Mouse (Mus musculus): Measurements from ENCODE around the gene Cxadr. TPM values are rescaled to one million over a fixed set of nuclear protein-coding genes. Genes with fewer than 3 reads are reported as not detected.

Cxadr gene
- polyA plus RNA-seq, 1 experiment, result 1.8 TPM

DNA sequence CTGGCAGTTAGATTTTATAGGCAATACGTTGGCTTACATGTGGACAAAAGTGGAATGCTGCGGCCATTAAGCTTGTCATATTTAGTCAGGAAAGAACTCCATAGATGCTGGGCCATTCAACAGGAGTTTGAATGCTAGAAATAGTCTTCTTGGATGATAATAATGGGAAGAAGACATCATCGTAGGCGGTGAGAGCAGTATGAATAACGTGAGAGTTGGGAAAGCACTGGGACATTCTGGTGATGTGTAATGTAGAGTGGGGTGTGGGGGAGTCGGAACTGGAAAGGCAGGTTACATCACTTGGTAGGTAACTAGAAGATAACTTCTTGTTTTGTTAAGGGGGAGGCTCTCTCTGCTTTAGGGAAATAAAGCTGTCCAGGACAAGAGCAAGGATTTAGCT lies 106.6 kb downstream of the Cxadr start:
- WGBS, result 85% methylated on average over 6 of the region's 6 CpGs
- Histone ChIP-seq H3K4me1 (ENCODE audit: control insufficient read depth, insufficient read depth, low read length) (no peaks in the 10 kb centered on the region), H3K27ac (ENCODE audit: control insufficient read depth, insufficient read depth, low read depth, low read length, poor library complexity) (no peak overlapping the region), H3K4me3 (replicated peaks; ENCODE audit: control insufficient read depth, low read depth, low read length) (no peak overlapping the region)
- TF ChIP-seq CTCF (IDR thresholded peaks at IDR 0.05; ENCODE audit: control insufficient read depth, insufficient read depth, low read length) (no peak), POLR2A (IDR thresholded peaks at IDR 0.05; ENCODE audit: borderline replicate concordance, control insufficient read depth, low read depth, low read length) (no peak)

Other genes starting within 250 kb of the Cxadr start
- 7.5 and 19.1 TPM in 2 replicates for gene Btg3, start 75.7 kb downstream of the Cxadr start, polyA plus RNA-seq (2011; ENCODE audit: insufficient read depth, insufficient read length, low replicate concordance, missing spikeins)